Mouse (Mus musculus): Measurements from ENCODE around the gene Adam30.

DNA sequence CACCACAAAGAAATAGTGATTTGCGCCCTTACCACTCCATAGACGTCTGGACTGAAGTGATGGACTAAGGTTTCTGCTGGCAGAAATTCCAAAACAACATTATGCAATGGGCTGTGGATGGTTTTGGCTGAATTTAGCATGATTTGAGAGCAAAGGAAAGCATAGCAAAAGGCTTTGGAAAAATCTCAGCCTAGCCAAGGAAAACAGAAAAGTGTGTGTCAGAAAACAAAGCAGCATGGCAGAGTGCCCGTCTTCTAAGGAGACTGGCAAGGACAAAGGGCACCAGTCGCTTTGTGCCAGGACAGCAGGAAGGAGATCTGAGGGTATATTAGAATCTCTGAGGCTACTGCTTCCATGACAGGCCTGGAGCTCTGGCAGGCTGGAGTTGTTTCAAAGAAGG lies 17.9 kb downstream of the Adam30 start:
- TF ChIP-seq CTCF (IDR thresholded peaks at IDR 0.05; ENCODE audit: borderline replicate concordance, insufficient read depth, low read length) (no peak), POLR2A (IDR thresholded peaks at IDR 0.05; ENCODE audit: low read depth, low read length) (no peak)

All from embryonic fibroblast, embryonic 13.5 days (primary cell).